8 mouse cellular contexts compared by ENCODE assay signal in genomic region chr15:79326971-79327961, GRCm38 (mm10). TPM values are rescaled to one million over a fixed set of nuclear protein-coding genes. Genes with fewer than 3 reads are reported as not detected.
DNase-seq lines count a peak whose midpoint lies in the region; ATAC-seq and TF ChIP-seq lines count a peak whose summit lies in the region.

No protein-coding gene starts in this region.

- ATAC-seq in heart, embryonic 13.5 days (ENCODE audit: extremely low read depth, insufficient number of reproducible peaks, low FRiP score, low TSS enrichment): no peak
- ATAC-seq in lung, postnatal 0 days: peak; percentile 42

- no peaks in the 10 kb centered on the region for H3K27me3 ChIP-seq in heart, embryonic 13.5 days (replicated peaks)
- H3K27me3 ChIP-seq in lung, postnatal 0 days (replicated peaks; ENCODE audit: insufficient read depth, low read length): no peaks in the 10 kb centered on the region

- H3K27ac ChIP-seq in heart, embryonic 13.5 days (replicated peaks): peak overlapping the region; percentile 89
- H3K27ac ChIP-seq in lung, postnatal 0 days (ENCODE audit: low read length): peak overlapping the region; percentile 96

- TF ChIP-seq CTCF in lung, postnatal 0 days (IDR thresholded peaks at IDR 0.05): no peak

- peak; percentile 58 to 86 for DNase-seq in adrenal gland, adult (ENCODE audit: inconsistent age in 2 of 2, low spot score in 1 of 2)
- no peak for DNase-seq in adrenal gland, adult 8-10 months
- DNase-seq in MEL-GATA-1-ER (ENCODE audit: extremely low read depth, low read depth): peak; percentile 57
- DNase-seq in cerebellum, postnatal 25 days: peak; percentile 55 to 56
- peak; percentile 61 for DNase-seq in kidney, postnatal 10 days
- peak; percentile 84 for DNase-seq in lung, postnatal 0 days (ENCODE audit: low spot score)
- peak; percentile 42 for DNase-seq in ovary, postnatal 36 days (ENCODE audit: low spot score)

- no peaks in the 10 kb centered on the region for H3K36me3 ChIP-seq in heart, embryonic 13.5 days
- H3K36me3 ChIP-seq in lung, postnatal 0 days (ENCODE audit: insufficient read depth, low read length): no peaks in the 10 kb centered on the region

- H3K4me2 ChIP-seq in heart, embryonic 13.5 days: peak overlapping the region; percentile 79
- H3K4me2 ChIP-seq in lung, postnatal 0 days (replicated peaks; ENCODE audit: low read depth, low read length): peak overlapping the region; percentile 72

- TF ChIP-seq EP300 in lung, postnatal 0 days (IDR thresholded peaks at IDR 0.05): no peak; the same call in 1 of the 2 replicates

- WGBS in heart, embryonic 13.5 days: 15% methylated on average over 20 of the region's 20 CpGs
- 11% methylated on average over 20 of the region's 20 CpGs for WGBS in lung, postnatal 0 days

- H3K9me3 ChIP-seq in heart, embryonic 13.5 days: no peaks in the 10 kb centered on the region
- no peaks in the 10 kb centered on the region for H3K9me3 ChIP-seq in lung, postnatal 0 days (ENCODE audit: low read length)

- peak overlapping the region; percentile 84 for H3K9ac ChIP-seq in heart, embryonic 13.5 days
- H3K9ac ChIP-seq in lung, postnatal 0 days (replicated peaks; ENCODE audit: low read depth): peak overlapping the region; percentile 46

- H3K4me1 ChIP-seq in heart, embryonic 13.5 days: peaks cover 49% of the 10 kb centered on the region
- H3K4me1 ChIP-seq in lung, postnatal 0 days (ENCODE audit: insufficient read depth, low read depth, low read length): peaks cover 40% of the 10 kb centered on the region

- peak overlapping the region; percentile 63 for H3K4me3 ChIP-seq in heart, embryonic 13.5 days
- H3K4me3 ChIP-seq in lung, postnatal 0 days (ENCODE audit: low read depth, low read length): peak overlapping the region; percentile 46

RNA-seq across cellular contexts. Expression of gene Pla2g6, which starts 0.9 kb away (rescaled TPM):
- total RNA-seq in adrenal gland, adult 8-10 months (2022): 10 to 100 TPM; 27.8 to 36.2 (median 33.1) TPM
- 12.2 and 12.7 TPM in 2 replicates for polyA plus RNA-seq in heart, embryonic 13.5 days (2015; fragmentation: Nextera tagmentation; extraction: Ambion mirVana)
- 11.8 and 13.7 TPM in 2 replicates for polyA plus RNA-seq in lung, postnatal 0 days (2015; fragmentation: Nextera tagmentation; extraction: Ambion mirVana)

RNA-seq across cellular contexts. Expression of gene Maff, which starts 19.2 kb away (rescaled TPM):
- total RNA-seq in adrenal gland, adult 8-10 months (2022): 1 to 10 TPM; 5.2 to 6.7 (median 6.1) TPM
- polyA plus RNA-seq in heart, embryonic 13.5 days (2015; fragmentation: Nextera tagmentation; extraction: Ambion mirVana): 1.7 and 2.0 TPM in 2 replicates
- polyA plus RNA-seq in lung, postnatal 0 days (2015; fragmentation: Nextera tagmentation; extraction: Ambion mirVana): 10.6 and 10.8 TPM in 2 replicates

RNA-seq across cellular contexts. Expression of gene Baiap2l2, which starts 41.9 kb away (rescaled TPM):
- total RNA-seq in adrenal gland, adult 8-10 months (2022): 1 to 10 TPM in 1 of 4 experiments, under 1 TPM in 1, not detected in 2; 0.35 to 1.6 TPM
- 10.6 and 12.4 TPM in 2 replicates for polyA plus RNA-seq in heart, embryonic 13.5 days (2015; fragmentation: Nextera tagmentation; extraction: Ambion mirVana)
- 1.4 and 2.7 TPM in 2 replicates for polyA plus RNA-seq in lung, postnatal 0 days (2015; fragmentation: Nextera tagmentation; extraction: Ambion mirVana)
